Mouse (Mus musculus) liver, postnatal 0 days (tissue): ENCODE measurements around the gene Car11.

ENCODE experiments used
- CTCF ChIP-seq: sonication (generic); IDR thresholded peaks from 2 replicates; pipeline ENCODE4 v1.5.1; 2016; ENCODE audit warnings: antibody characterized with exemption, low read depth
- EP300 ChIP-seq: IDR thresholded peaks from 2 replicates; pipeline ENCODE4 v1.6.1; 2016; ENCODE audit warnings: antibody characterized with exemption, low read depth, mild to moderate bottlenecking

DNA sequence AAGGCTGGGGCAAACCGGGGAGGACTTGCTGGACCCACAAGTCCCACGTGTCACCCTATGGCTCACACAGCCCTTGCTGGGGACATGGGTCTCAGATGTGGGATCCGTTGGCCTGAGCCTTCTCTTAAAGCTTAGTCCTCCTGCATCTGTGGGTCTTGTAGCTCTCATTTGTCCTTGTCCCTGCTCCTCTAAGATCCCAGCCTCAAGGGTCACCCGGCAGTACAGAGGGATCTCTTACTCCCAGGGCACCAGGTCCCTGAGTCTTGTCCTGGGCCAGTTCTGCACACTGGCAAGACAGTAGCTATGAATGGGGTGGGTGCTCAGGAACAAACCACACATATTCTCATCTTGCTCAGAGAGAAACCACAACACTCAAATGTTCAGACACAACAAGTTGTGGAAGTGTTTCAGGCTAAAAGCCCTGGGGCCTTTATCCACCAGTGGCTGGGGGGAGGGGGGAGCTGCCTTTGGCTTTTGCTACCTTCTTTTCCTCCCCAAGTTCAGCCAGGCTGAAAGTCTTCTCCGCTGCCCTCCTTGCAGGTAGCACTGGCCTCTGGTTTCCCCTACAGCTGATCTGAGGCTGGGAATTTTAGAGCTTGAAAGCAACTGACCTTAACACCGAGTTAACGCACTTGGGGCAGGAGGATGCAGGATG lies 16.1 kb upstream of the Car11 start, which contains the start of gene Ntn5:
- TF ChIP-seq CTCF (no peak), EP300 (no peak)
